Mouse (Mus musculus) olfactory bulb, adult 2 months (tissue): Measurements from ENCODE around the gene Kcnip2.

Experiments
- CTCF ChIP-seq: fragments of 200-500 bp; IDR thresholded peaks from 2 replicates; pipeline ENCODE4 v1.5.1; 2012; ENCODE audit warnings: low read depth, mild to moderate bottlenecking, low read length, moderate library complexity; ENCODE audit not compliant: insufficient read depth
- POLR2A ChIP-seq: fragments of 200-500 bp; IDR thresholded peaks from 2 replicates; pipeline ENCODE4 v1.6.1; 2012; ENCODE audit warnings: mild to moderate bottlenecking, low read depth, low read length, moderate library complexity; ENCODE audit not compliant: insufficient read depth

GRCm38 (mm10) chr19:45742218-45742983 lies 73.5 kb downstream of the Kcnip2 start, which contains the start of gene Fgf8:
- TF ChIP-seq POLR2A (no peak), CTCF (no peak)
